8 mouse cellular contexts compared by ENCODE assay signal in the genomic region with DNA sequence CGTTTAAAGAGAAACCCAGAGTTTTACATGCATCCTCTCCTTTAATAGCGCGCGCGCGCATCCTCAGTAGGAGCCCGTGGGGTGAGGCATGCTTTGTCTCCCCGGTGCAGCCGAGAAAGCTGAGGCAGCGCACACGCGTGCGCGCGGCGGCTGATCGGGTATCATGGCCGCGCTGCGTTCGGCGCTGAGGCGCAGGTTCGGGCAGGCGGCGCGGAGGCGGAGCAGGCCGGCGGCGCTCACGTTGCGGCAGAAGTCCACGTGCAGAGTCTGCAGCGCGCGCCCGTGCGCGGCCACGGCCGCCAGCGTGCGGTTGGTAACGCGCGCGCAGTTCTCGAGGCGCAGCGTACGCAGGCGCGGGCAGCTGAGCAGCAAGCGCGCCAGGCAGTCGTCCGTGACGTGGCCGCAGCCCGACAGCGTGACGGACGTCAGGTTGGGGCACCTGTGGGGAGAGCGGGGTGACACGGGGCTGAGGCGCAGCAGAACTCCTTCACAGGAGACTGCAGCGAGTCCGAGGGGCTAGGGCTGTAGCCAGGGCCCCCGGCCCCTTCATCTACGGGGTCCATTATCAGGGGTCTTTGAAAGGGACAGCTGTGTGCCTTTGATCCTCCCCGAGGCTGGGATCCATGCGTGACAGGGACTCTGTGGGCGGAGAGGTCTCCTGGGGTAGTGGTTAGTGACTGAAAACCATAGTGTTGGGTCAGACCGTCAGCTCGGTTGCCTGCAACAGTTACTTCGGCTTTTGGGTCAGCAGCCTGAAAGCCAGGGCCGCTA. TPM values are rescaled to one million over a fixed set of nuclear protein-coding genes. Genes with fewer than 3 reads are reported as not detected.
A peak's percentile ranks its signal among the peaks of the same experiment; 100 is the strongest.
DNase-seq lines count a peak whose midpoint lies in the region; ATAC-seq and TF ChIP-seq lines count a peak whose summit lies in the region.

No protein-coding gene starts in this region.

- H3K36me3 ChIP-seq in heart, embryonic 15.5 days: peaks cover 25% of the 10 kb centered on the region
- peaks cover 48% of the 10 kb centered on the region for H3K36me3 ChIP-seq in liver, embryonic 14.5 days (replicated peaks; ENCODE audit: control insufficient read depth, insufficient read depth, low read depth)
- H3K36me3 ChIP-seq in neural tube, embryonic 11.5 days (ENCODE audit: control insufficient read depth, insufficient read depth, low read length): peaks cover 6% of the 10 kb centered on the region
- peaks cover 15% of the 10 kb centered on the region for H3K36me3 ChIP-seq in stomach, postnatal 0 days (ENCODE audit: control insufficient read depth, insufficient read depth, low read length)

- peak; percentile 78 for ATAC-seq in heart, embryonic 15.5 days (replicated peaks; ENCODE audit: insufficient number of reproducible peaks, insufficient read depth, low FRiP score, low read depth)
- peak; percentile 84 for ATAC-seq in liver, embryonic 14.5 days (ENCODE audit: insufficient read depth)
- ATAC-seq in neural tube, embryonic 11.5 days (ENCODE audit: insufficient read depth, low FRiP score, low TSS enrichment): peak; percentile 87
- peak; percentile 88 for ATAC-seq in stomach, postnatal 0 days (ENCODE audit: low FRiP score, low TSS enrichment)

- TF ChIP-seq CTCF in liver, embryonic 14.5 days (IDR thresholded peaks at IDR 0.05; ENCODE audit: low read depth): no peak
- TF ChIP-seq CTCF in stomach, postnatal 0 days (IDR thresholded peaks at IDR 0.05; ENCODE audit: low read depth): no peak

- no peaks in the 10 kb centered on the region for H3K27me3 ChIP-seq in heart, embryonic 15.5 days
- no peaks in the 10 kb centered on the region for H3K27me3 ChIP-seq in liver, embryonic 14.5 days (ENCODE audit: control insufficient read depth, insufficient read depth, low read length)
- H3K27me3 ChIP-seq in neural tube, embryonic 11.5 days (ENCODE audit: control insufficient read depth, insufficient read depth, low read length): no peaks in the 10 kb centered on the region
- H3K27me3 ChIP-seq in stomach, postnatal 0 days (ENCODE audit: control insufficient read depth, insufficient read depth, low read length): no peaks in the 10 kb centered on the region

- peak overlapping the region; percentile 80 for H3K9ac ChIP-seq in heart, embryonic 15.5 days
- peak overlapping the region; percentile 65 for H3K9ac ChIP-seq in liver, embryonic 14.5 days (replicated peaks)
- peak overlapping the region; percentile 83 for H3K9ac ChIP-seq in neural tube, embryonic 11.5 days (ENCODE audit: low read length)
- H3K9ac ChIP-seq in stomach, postnatal 0 days (ENCODE audit: low read length): peak overlapping the region; percentile 83

- H3K9me3 ChIP-seq in heart, embryonic 15.5 days (replicated peaks): no peaks in the 10 kb centered on the region
- H3K9me3 ChIP-seq in liver, embryonic 14.5 days (ENCODE audit: control insufficient read depth, low read length): no peaks in the 10 kb centered on the region
- H3K9me3 ChIP-seq in neural tube, embryonic 11.5 days (ENCODE audit: control insufficient read depth, low read length): no peaks in the 10 kb centered on the region
- H3K9me3 ChIP-seq in stomach, postnatal 0 days (ENCODE audit: control insufficient read depth, low read length): no peaks in the 10 kb centered on the region

- no peak for TF ChIP-seq EP300 in liver, embryonic 14.5 days (IDR thresholded peaks at IDR 0.05; ENCODE audit: low read depth)
- TF ChIP-seq EP300 in stomach, postnatal 0 days (optimal IDR thresholded peaks at IDR 0.05): no peak

- WGBS in heart, embryonic 15.5 days: under 1% methylated on average over 78 of the region's 78 CpGs
- under 1% methylated on average over 78 of the region's 78 CpGs for WGBS in liver, embryonic 14.5 days (ENCODE audit: insufficient replicate concordance)
- WGBS in neural tube, embryonic 11.5 days: under 1% methylated on average over 78 of the region's 78 CpGs
- WGBS in stomach, postnatal 0 days: 1% methylated on average over 78 of the region's 78 CpGs

- DNase-seq in CD4-positive, CD25-positive, alpha-beta regulatory T cell, adult 2 months (ENCODE audit: low read depth, low spot score): peak; percentile 99
- DNase-seq in fibroblast of lung, adult 2 months (ENCODE audit: low read depth): peak; percentile 87
- peak; percentile 92 to 97 for DNase-seq in kidney, postnatal 25 days
- peak; percentile 74 to 77 (median 76) for DNase-seq in liver, embryonic 14.5 days (ENCODE audit: low read depth in 3 of 3, low spot score in 3 of 3)
- DNase-seq in neural tube, embryonic 11.5 days (ENCODE audit: low spot score): peak; percentile 97
- DNase-seq in stomach, postnatal 0 days (ENCODE audit: low spot score): peak; percentile 95

- peaks cover 9% of the 10 kb centered on the region; the same call in 1 of the 2 replicates for H3K4me1 ChIP-seq in brown adipose tissue, adult 24 weeks (ENCODE audit: control insufficient read depth, insufficient read depth, insufficient read length, low read length)
- H3K4me1 ChIP-seq in heart, embryonic 15.5 days (replicated peaks): peaks cover 40% of the 10 kb centered on the region
- peaks cover 8 to 17% of the 10 kb centered on the region in 2 experiments for H3K4me1 ChIP-seq in liver, embryonic 14.5 days (replicated peaks; ENCODE audit: control insufficient read depth in 2 of 2, insufficient read depth in 2 of 2, low read length in 1 of 2)
- H3K4me1 ChIP-seq in neural tube, embryonic 11.5 days (ENCODE audit: control insufficient read depth, insufficient read depth, low read length): peaks cover 4% of the 10 kb centered on the region; the same call in 1 of the 2 replicates
- peaks cover 4% of the 10 kb centered on the region; the same call in 1 of the 2 replicates for H3K4me1 ChIP-seq in stomach, postnatal 0 days (replicated peaks; ENCODE audit: control insufficient read depth, insufficient read depth)

- peak overlapping the region; percentile 73 for H3K4me3 ChIP-seq in brown adipose tissue, adult 24 weeks (ENCODE audit: insufficient read depth, low read depth, low read length)
- peak overlapping the region; percentile 68 for H3K4me3 ChIP-seq in heart, embryonic 15.5 days
- H3K4me3 ChIP-seq in liver, embryonic 14.5 days (ENCODE audit: insufficient read depth in 1 of 2, low read depth in 2 of 2, low read length in 2 of 2): peak overlapping the region; percentile 64 to 72
- peak overlapping the region; percentile 58 for H3K4me3 ChIP-seq in neural tube, embryonic 11.5 days (ENCODE audit: low read depth, low read length)
- H3K4me3 ChIP-seq in stomach, postnatal 0 days (ENCODE audit: low read depth, low read length): peak overlapping the region; percentile 66

- peak overlapping the region; percentile 97 for H3K4me2 ChIP-seq in heart, embryonic 15.5 days
- H3K4me2 ChIP-seq in liver, embryonic 14.5 days (ENCODE audit: low read depth): peak overlapping the region; percentile 68
- H3K4me2 ChIP-seq in neural tube, embryonic 11.5 days (ENCODE audit: low read depth): peak overlapping the region; percentile 97
- peak overlapping the region; percentile 98 for H3K4me2 ChIP-seq in stomach, postnatal 0 days (replicated peaks; ENCODE audit: low read depth)

- H3K27ac ChIP-seq in brown adipose tissue, adult 24 weeks (replicated peaks; ENCODE audit: low read depth, low read length): peak overlapping the region; percentile 71
- peak overlapping the region; percentile 98 for H3K27ac ChIP-seq in heart, embryonic 15.5 days
- peak overlapping the region; percentile 70 for H3K27ac ChIP-seq in liver, embryonic 14.5 days
- H3K27ac ChIP-seq in neural tube, embryonic 11.5 days (ENCODE audit: low read depth, low read length): peak overlapping the region; percentile 94
- peak overlapping the region; percentile 98 for H3K27ac ChIP-seq in stomach, postnatal 0 days (replicated peaks)

RNA-seq across cellular contexts. Expression of gene Fbxl22, which starts 2.6 kb away (rescaled TPM):
- not detected in 2 replicates for polyA plus RNA-seq in brown adipose tissue, adult 24 weeks (2012; ENCODE audit: insufficient read depth, insufficient read length, missing spikeins)
- 70.3 and 84.7 TPM in 2 replicates for polyA plus RNA-seq in heart, embryonic 15.5 days (2015; fragmentation: Nextera tagmentation; extraction: Ambion mirVana)
- 0.13 and 0.19 TPM in 2 replicates for polyA plus RNA-seq in liver, embryonic 14.5 days (2012; rRNA removed)
- polyA plus RNA-seq in liver, embryonic 14.5 days (2014; fragmentation: Nextera tagmentation; extraction: Ambion mirVana): 0.44 and 0.61 TPM in 2 replicates
- polyA plus RNA-seq in neural tube, embryonic 11.5 days (2014; fragmentation: Nextera tagmentation; extraction: Ambion mirVana): 2.8 and 3.0 TPM in 2 replicates
- 30.8 and 33.8 TPM in 2 replicates for polyA plus RNA-seq in stomach, postnatal 0 days (2015; fragmentation: Nextera tagmentation; extraction: Ambion mirVana)

Comparison
In these comparisons a context has a peak if more than half of its experiments do, and no peak if none do; other contexts are left out.
1. Peak in every context shown above with its lines: DNase-seq, ATAC-seq, H3K4me3 ChIP-seq and H3K27ac ChIP-seq.